Mouse (Mus musculus) erythroid progenitor cell, adult 5-6 weeks (primary cell): ENCODE results near the gene Chrd. TPM values are rescaled to one million over a fixed set of nuclear protein-coding genes. Genes with fewer than 3 reads are reported as not detected.

Experiments used
- ATAC-seq: replicated peaks from 2 replicates; pipeline ENCODE4 v1.8.0; 2016; ENCODE audit warnings: moderate number of reproducible peaks, mild to moderate bottlenecking, moderate TSS enrichment, inconsistent platforms; ENCODE audit not compliant: poor library complexity, low FRiP score, severe bottlenecking
- total RNA-seq, 2 experiments: library from RNA; stranded (forward) in 1 of 2; stranded (reverse) in 1 of 2; fragments of 150-400 nt in 1 of 2; fragments of 186-747, 209-891 nt in 1 of 2; gene quantifications; 2 replicates each; pipeline versions ENCODE4 v1.2.3 to v1.2.4; 2015 to 2017; ENCODE audit warnings: low replicate concordance in 2 of 2

The Chrd gene
- not detected in 2 replicates for total RNA-seq (2015; ENCODE audit: low replicate concordance)
- not detected in 2 replicates for total RNA-seq (2017; ENCODE audit: low replicate concordance)

DNA sequence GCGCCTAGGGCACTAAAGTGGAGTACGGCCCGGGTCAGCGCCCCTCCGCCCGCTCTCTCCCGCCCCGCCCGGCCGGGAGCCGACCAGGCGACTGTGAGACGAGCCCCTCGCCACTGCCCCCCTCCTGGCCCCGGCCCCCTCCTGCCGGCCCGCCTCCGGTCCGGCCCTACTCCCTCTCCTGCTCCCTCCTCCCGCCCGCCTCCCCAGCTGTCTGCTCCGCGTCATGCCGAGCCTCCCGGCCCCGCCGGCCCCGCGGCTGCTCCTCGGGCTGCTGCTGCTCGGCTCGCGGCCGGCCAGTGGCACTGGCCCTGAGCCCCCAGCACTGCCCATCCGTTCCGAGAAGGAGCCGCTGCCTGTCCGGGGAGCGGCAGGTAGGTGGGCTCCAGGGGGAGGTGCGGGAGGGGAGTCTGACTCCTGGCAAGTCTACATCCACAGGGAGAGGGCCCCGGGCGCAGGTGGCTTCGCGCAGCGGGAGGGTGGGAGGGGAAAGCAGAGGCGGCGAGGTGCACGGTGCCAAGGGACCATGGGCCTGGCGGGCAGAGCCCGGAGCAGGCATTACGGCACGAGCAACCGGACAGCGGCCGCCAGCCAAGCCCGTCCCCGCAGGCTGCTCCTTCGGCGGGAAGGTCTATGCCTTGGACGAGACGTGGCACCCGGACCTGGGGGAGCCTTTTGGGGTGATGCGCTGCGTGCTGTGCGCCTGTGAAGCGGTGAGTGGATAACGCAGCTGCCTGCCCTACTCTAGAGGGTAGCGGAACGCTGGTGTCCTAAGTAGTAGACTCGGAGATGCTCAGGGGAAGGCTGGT is at the start of gene Chrd:
Chrd (plus strand) TSS at position 203 of the 806 bp plus-strand sequence.
- ATAC-seq, result no peak

DNA sequence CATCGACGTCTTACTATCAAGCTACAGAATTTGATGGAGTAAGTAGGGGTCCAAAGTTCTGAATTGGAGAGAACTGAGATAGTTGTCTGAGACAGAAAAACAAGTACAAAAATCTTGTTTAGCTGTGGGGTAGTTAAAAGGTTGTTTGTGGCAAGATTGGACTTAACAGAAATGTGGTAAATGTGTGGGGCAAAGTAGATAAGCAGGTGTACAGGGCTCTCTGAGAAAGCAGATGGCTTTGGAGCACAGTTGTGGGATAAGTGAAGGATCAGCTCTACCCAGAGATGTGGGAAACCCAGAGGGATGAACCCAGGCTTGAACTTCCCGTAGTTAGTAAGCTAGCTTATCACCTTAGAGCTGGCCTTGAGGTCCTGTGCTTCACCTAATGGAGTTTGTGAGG is 42.2 kb upstream of the Chrd start:
- ATAC-seq, result no peak

DNA sequence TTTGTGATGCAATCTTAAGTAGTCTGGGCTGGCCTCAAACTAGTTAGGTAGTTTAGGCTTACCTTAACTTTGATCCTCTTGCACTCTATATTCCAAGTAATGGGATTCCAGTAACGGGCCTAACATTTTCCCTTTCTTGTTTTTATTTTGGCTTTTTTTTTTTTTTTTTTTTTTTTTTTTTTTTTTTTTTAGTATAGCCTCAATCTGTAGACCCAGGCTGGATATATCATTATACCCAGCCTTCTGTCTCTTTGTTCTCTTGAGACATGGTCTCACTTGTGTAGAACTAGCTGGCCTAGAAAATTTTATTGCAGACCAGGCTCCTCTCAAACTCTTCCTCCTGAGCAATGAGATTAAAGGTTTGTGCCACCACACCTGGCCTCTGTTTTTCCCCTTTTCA is 41.3 kb upstream of the Chrd start:
- no peak for ATAC-seq

DNA sequence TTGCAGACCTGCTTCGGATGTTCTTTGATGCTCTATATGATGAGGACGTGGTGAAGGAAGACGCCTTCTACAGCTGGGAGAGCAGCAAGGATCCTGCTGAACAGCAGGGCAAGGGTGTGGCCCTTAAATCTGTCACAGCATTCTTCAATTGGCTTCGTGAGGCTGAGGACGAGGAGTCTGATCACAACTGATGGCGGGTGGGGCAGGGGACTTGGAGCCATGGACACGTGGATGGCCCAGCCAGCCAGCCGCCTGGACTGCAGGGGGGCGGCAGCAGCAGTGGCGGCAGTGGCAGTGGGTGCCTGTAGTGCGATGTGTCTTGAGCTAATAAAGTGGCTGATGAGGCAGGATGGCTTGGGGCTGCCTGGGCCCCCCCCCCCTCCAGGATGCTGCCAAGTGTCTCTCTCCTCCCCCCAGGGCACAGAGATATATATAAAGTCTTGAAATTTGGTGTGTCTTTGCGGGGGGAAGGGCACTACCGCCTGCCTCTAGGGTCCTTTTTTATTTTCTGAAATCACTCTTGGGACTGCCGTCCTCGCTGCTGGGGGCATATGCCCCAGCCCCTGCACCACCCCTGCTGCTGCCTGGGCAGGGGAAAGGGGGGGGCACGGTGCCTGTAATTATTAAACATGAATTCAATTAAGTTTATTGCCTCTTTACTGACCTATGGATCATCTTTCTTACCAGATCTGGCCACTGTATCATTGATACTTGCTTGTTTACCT is 40.5 kb upstream of the Chrd start:
- ATAC-seq, result no peak

DNA sequence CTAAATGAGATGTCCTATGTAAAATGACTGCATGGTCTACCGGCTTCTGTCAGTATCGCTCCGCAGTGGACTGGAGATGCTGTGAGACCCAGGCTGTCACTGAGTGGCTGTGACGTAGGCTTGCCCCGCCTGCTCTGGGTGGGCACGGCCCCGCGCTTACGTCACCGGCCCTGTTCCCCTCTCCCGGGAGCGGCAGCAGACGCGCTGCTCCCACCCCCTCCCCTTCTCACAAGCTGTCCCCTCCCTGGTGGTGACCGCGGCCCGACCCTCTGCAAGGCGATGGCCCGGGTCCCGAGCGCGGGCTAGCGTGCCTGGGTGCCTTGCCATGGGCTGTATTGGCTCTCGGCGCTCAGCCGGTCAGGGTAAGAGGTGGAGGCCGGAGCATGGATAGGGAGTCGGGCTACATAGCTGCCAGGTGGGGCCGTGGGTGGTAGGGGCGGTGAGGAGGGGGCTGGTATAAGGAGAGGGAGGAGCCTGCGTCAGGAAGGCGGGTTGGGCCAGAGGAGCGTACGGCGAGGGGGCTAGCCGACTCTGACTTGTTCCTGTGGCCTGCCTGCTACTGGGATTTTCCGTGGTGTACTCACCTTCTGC is 39.7 kb upstream of the Chrd start, which contains the start of gene Fam131a:
Fam131a (plus strand) TSS at position 131 of the 591 bp plus-strand sequence.
- peak; percentile 74; the same call in 1 of the 2 replicates for ATAC-seq

DNA sequence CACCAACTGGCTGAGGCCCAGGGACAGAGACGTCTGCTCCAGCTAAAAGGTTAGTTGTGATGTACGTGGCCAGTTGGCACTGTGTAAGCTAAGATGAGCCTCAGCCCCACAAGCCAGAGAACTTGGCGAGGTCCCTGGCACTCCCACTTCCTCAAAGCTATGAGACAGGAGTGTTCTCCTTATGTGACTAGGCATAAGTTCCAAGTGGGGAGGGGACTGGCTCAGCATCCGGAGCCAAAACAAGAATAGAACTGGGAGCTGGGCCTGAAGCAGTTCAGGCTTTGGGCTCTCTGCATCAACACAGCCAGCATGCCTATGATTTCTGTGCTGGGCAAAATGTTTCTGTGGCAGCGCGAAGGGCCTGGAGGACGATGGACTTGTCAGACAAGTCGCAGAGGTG is 38.1 kb upstream of the Chrd start:
- ATAC-seq, result no peak

DNA sequence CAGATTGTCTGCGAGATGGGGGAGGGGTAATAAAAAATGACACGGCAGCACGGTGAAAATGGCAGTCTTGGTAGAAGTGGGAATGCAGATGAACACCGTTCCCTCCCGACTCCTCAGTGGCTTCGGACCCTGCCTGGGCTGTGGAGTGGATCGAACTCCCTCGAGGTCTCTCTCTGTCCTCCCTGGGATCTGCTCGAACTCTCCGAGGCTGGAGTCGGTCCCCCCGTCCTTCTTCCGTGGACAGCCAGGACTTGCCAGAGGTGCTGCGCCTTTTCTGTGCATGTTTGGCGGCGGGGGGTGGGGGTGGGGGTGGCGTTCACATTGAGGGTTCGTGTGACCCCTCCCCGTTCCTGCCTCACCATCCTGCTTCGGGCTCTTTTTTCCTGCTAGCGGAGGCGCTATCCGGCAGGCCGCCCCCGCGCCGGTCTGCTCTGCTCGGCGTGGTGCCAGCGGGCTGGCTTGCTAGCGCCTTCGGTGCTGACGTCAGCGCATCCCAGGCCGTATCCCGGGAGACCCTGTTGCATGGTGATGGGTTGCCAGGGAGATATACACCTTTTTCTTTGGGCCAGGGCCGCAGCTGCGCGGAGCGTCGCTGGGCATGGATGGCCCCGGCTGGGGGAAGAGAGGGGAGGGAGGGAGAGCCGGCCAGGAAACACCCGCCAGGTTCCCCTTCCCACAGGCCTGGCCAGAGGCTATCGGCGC is 37.2 kb upstream of the Chrd start:
- no peak for ATAC-seq

DNA sequence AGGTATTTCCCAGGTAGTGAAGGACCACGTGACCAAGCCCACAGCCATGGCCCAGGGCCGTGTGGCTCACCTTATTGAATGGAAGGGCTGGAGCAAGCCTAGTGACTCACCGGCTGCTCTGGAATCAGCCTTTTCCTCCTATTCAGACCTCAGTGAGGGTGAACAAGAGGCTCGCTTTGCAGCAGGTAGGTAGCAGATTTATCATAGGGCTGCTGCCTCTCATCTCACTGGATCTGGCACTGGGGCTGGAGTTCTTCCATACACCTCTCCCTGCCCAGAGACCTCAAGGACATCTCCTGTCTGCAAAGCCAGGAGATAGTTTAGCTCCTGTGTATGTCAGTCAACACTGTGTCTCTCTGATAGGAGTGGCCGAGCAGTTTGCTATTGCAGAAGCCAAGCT is 33.7 kb upstream of the Chrd start:
- ATAC-seq, result no peak

DNA sequence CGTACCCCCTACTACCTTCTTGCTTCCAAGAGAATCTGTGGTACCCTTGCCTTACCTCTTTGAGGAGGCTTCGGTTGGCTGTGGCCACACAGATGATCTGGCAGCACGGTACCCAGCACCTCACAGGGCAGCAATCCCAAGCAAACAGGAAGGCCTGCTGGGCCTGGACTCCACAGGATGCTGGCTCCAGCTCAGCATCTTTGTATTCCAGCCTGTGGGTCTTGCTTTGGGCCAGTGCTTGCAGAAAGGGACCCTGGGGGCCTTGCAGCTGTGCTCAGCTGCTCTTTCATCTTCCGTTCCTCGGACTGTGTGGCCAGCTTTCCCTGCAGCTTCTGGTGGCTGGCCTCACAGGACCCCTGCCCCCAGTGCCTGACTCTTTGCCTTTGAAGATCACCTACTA is 32.9 kb upstream of the Chrd start:
- no peak for ATAC-seq

DNA sequence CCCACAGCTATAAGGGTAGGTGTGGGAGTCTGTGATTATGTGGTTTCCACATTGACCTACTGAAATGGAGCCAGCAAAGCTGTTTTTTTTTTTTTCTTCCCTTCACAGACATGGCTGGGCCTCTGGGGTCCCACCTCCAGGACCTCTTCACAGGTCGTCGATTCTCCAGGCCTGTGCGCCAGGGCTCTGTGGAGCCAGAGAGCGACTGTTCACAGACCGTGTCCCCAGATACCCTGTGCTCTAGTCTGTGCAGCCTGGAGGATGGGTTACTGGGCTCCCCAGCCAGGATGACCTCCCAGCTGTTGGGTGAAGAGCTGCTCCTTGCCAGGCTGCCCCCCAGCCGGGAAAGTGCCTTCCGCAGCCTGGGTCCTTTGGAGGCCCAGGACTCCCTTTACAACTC is 31.6 kb upstream of the Chrd start:
- ATAC-seq, result no peak

DNA sequence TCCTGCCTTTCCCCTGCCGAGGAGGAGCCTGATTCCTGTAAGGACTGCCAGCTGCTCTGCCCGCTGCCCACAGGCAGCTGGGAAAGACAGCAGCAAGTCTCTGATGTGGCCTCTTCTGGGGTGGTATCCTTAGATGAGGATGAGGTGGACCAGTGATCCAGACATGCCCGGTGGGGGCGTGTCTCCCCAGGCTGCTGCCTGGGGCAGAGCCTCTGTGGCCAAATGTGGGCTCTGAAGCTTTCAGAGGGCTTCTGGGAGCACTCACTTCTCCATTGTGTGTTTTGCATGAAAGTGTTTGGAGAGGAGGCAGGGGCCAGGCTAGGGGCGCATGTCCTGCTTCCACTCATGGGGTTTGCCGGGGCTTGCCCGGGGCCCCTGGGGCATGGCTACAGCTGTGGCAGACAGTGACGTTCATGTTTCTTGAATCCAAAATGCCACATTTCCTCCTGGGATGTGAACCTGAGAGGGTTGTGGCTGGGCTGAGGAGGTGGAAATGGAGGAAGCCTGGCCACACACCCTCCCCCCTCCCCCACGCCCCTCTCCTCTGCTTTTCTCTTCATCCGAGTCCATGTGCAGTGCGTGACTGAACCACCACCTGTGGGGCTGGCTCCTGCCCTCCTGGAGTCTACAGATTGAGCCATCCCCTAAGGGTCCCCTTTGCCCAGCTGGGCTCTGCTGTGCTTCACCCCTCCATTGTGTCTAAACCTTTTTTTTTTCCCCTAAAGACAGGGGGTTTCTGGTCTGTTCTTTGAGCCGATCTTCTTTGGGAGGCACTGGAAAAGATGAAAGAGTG is 31.0 kb upstream of the Chrd start:
- no peak for ATAC-seq

DNA sequence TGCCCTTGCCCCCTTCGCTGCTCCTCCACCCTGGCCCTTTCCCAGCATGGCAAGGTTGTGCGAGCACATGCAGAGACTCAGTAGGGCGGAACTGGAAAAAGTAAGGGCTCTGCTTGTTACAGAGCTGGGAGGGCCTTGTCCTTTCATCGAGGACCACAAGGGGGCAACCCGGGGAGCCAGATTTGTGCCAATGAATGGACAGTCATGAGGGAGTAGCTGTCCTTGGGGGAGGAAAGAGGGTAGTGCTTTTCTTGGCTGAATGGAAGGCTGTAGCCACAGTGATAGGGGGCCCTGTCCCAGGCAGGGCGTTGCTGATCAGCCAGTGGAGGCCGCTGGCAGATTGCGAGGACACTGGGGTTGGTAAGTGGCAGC is 30.4 kb upstream of the Chrd start:
- peak; percentile 66 for ATAC-seq

DNA sequence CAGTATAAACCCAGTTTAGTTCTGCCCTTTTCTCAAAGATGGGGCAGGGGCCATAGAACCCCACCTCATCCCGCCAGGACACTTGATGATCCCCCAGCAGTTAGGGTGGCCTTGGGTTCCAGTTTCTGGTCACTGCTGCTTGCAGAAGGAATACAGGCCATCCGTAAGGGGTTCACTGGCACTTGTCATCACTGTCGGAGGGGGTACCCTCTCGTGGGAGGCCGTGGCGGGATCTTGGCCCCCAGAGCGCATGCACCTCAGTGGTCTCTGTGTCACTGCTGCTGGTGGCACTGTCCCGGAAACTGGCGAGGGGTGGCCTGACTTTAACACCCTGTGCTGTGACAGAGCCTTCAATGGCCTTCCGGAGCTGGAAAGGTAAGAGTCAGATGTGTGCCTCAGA is 29.9 kb upstream of the Chrd start:
- no peak for ATAC-seq

DNA sequence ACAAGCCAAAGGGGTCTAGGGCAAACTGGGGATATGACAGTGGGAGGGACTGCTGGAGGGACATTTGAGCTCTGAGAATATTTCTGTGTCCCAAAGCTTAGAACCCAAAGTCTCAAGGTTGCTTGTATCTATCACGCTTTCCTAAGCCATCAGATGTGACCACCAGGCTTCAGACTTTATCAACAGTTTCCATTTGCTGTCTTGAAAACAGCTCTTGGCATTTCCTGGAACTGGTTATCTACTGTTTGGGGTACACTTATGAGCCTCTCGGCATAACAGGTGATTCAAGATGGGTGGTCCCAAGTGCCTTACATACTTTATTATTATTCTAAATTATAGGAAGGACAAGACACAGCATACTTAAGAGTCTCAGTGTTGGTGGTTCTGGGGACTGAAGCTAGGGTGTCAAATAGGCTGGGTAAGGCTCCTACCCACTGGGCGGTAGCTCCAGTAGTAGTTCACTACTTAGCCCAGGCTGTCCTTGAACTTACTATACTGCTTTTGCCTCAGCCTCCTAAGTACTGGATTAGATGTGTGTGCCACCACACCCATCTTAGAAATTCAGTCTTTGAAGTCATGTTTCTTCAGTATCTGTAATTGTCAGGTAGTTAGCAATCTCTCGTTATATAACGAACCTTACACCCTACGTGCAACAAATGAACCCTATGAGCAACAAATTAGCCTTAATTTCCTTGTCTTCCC is 29.1 kb upstream of the Chrd start:
- no peak; the same call in 1 of the 2 replicates for ATAC-seq

DNA sequence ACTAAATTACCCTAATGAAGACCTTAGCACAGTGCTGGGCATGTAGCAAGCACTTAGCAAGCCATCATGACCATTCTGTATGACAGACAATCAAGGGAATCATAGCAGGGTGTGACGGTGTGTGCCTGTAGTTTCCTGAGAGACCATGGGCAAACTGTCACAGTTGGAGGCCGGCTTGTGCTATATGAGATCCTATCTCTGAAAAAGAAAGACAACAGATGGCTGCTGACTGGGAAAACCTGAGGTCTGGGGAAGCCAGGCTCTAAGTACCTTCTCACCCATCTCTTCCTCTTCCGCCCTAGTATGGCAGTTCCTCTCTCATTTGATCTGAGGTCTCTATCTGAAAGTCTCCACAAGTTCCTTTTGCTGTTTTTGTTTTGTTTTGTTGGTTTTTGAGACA is 27.1 kb upstream of the Chrd start:
- no peak for ATAC-seq

DNA sequence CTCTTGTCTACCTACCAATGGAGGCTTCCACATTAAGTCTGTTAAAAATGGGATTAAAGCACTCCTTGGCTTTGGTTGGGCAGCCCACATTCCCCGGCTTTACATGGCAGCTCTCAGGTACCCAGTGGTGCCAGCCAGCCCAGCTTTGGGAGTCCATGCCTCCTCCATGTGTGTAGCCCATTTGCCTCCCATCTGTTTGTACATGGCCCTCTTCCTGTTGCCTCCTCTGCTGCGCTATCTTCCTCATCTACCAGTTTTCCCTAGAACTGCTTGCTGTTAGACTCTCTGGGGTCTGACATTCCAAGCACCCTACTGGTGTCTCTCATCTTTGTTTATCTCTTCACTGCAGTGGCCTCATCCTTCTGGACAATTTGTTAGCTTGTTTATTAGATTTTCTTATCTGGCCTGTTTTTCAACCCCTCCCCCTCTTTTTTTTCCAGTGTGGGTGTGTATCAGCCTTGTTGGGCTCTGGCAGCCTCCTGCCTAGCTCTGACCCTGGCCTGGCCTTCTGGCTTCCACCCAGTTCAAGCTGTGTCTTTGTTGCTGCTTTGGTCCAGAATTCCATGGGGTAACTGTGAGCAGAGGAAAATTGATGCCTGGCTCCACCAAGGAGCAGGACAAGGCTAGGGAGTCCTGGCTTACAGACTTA is 26.4 kb upstream of the Chrd start:
- no peak for ATAC-seq

DNA sequence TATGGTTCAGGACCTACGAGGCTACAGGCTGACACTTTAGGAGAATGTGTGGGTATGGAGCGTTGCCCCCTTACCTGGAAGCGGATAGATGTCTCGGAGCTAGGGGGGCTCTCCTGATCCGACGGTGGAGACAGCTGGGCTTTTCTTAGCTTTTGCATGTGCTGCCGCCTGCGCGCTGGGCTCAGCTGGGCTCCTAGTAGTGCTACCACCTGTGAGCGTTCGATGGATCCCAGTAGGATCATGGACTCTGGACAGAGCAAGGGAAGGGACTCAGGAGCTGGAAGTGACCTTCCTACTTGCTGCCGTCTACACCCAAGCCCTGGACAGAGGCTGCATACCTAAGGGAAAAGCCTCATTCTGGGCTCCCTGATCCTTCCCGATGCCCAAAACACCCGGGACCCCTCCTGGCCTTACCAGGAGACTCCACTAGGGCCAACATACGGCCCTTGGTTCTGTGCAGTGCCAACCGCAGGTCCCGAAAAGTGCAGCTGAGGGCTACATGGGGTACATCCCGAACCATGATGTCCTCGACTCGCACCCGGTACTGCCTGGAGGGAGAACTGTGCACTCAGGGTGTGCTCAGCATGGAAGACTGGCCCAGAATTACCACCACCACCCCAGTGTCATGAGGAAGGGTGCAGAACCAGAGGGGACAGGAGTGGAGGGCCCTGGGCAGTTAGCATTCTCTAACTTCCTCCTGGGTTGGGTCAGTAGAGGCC is 24.5 kb upstream of the Chrd start:
- no peak for ATAC-seq
